Mouse (Mus musculus): Measurements from ENCODE around the gene Abi3bp.

- TF ChIP-seq CTCF (IDR thresholded peaks at IDR 0.05; ENCODE audit: low read depth, low read length) (no peak), POLR2A (IDR thresholded peaks at IDR 0.05; ENCODE audit: extremely low read depth, insufficient read depth, low read length) (no peak)
These were observed 40.3 kb downstream of the Abi3bp start for GRCm38 (mm10) chr16:56518024-56518423.
